Mouse (Mus musculus) limb, embryonic 12.5 days (tissue): ENCODE measurements around the gene Ggn. TPM values are rescaled to one million over a fixed set of nuclear protein-coding genes. Genes with fewer than 3 reads are reported as not detected.
"Not testable (repeated sequence)": the region's sequence is repeated elsewhere in the genome, so short reads cannot be mapped to it uniquely, and the experiment has no call there.

Experiments used
- ATAC-seq: fragments of 200-750 bp; cut with Nextera tagmentation; 2 replicates; pipeline ENCODE4 v1.8.0; 2017; ENCODE audit warnings: low read depth, moderate TSS enrichment; ENCODE audit not compliant: insufficient number of reproducible peaks, insufficient read depth, low FRiP score, low TSS enrichment
- H3K27ac ChIP-seq: fragments of 300-500 bp; sonication (generic); 2 replicates; pipeline ENCODE4 v1.5.1; 2016; ENCODE audit warnings: mild to moderate bottlenecking, moderate library complexity
- H3K27me3 ChIP-seq: fragments of 300-500 bp; sonication (generic); 2 replicates; pipeline ENCODE4 v1.6.1; 2016; ENCODE audit warnings: mild to moderate bottlenecking, moderate library complexity
- H3K36me3 ChIP-seq: fragments of 300-500 bp; sonication (generic); 2 replicates; pipeline ENCODE4 v1.6.1; 2016; ENCODE audit warnings: mild to moderate bottlenecking, moderate library complexity
- H3K4me1 ChIP-seq: fragments of 300-500 bp; sonication (generic); replicated peaks from 2 replicates; pipeline ENCODE4 v1.6.1; 2016
- H3K4me2 ChIP-seq: fragments of 300-500 bp; sonication (generic); 2 replicates; pipeline ENCODE4 v1.6.1; 2016; ENCODE audit warnings: mild to moderate bottlenecking, moderate library complexity
- H3K4me3 ChIP-seq: fragments of 300-500 bp; sonication (generic); replicated peaks from 2 replicates; pipeline ENCODE4 v1.5.1; 2016; ENCODE audit warnings: mild to moderate bottlenecking
- H3K9ac ChIP-seq: fragments of 300-500 bp; sonication (generic); replicated peaks from 2 replicates; pipeline ENCODE4 v1.6.1; 2016; ENCODE audit warnings: mild to moderate bottlenecking, moderate library complexity
- H3K9me3 ChIP-seq: fragments of 300-500 bp; sonication (generic); 2 replicates; pipeline ENCODE4 v1.6.1; 2016; ENCODE audit warnings: mild to moderate bottlenecking, moderate library complexity
- WGBS: fragments of 180-500 bp; shearing (Covaris S2); methylation state at CpG from one replicate; pipeline ENCODE4 v1.1.7; 2016; 5-methylcytosine and 5-hydroxymethylcytosine counted together
- polyA plus RNA-seq: library from polyadenylated mRNA; unstranded; fragments of >200 nt; fragmentation: Nextera tagmentation; extraction: Ambion mirVana; gene quantifications from 2 replicates; pipeline ENCODE4 v1.2.1, GENCODE M21; 2016

The Ggn gene
- polyA plus RNA-seq, 1 experiment from 2014 or later: 0.60 TPM

DNA sequence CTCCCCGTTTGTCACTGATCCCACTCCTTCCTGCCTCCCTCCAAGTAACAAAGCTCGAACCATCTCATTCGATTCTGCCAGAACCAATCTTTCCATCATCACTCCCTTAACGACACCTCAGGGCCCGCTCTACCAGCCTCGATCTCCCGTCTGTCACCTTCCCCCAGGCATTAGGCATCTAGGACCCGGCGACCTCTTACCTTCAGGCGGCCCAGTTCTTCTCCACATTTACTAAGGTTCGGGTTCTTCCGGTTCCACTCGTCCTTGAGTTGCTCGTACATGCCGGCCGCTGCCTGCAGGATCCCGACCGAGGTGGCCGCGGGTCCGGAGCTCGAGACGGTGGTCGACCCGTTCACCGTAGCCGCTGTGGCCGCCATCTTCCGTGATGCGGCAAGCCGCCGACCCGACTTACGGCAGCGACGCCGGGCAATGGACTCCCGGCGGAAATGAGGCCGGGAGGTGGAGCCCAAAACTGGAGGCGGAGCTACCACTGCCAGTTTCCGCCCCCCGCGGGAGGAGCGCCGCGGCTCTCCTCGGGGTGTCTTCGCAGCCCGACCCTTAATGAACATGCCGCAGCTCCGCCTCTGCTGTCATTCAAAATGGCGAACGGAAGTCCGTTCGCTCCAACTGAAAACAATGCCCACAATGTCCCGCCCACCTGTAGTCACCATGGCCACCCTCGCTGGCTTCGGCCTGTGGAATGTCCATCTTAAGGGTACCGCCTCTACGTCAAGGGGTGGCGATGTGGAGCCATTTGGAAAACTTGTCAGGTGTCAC, 10.3 kb downstream of the Ggn start, which contains the start of gene Psmd8:
Gene Psmd8, minus strand, starts transcription at position 625 of the 777 bp plus-strand sequence.
- Histone ChIP-seq H3K27me3 (no peaks in the 10 kb centered on the region), H3K4me3 (peak within 1 kb of the TSS; percentile 77), H3K27ac (peak within 1 kb of the TSS; percentile 72), H3K9ac (peak within 1 kb of the TSS; percentile 81), H3K4me1 (peaks cover 18% of the 10 kb centered on the region), H3K4me2 (peak within 1 kb of the TSS; percentile 82), H3K9me3 (no peaks in the 10 kb centered on the region), H3K36me3 (peaks cover 25% of the 10 kb centered on the region)
- peak; percentile 94 for ATAC-seq
- WGBS: under 1% methylated on average over 62 of the region's 62 CpGs

DNA sequence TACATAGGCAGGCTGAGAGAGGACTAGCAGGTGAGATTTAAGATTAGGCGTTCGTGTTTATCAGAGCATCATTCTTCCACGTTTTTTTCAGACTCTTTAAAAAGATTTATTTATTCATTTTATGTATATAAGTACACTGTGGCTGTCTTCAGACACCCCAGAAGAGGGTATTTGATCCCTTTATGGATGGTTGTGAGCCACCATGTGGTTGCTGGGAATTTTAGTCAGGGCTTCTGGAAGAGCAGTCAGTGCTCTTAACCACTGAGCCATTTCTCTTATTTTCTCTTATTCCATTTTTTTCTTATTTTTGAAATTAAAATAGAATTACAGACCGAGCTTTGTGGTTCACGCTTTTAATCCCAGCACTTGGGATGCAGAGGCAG, 10.8 kb downstream of the Ggn start:
- no peaks in the 10 kb centered on the region for H3K9me3 ChIP-seq
- H3K36me3 ChIP-seq: peaks cover 19% of the 10 kb centered on the region
- peak overlapping the region; percentile 82 for H3K4me2 ChIP-seq
- peak; percentile 45 for ATAC-seq
- peaks cover 18% of the 10 kb centered on the region for H3K4me1 ChIP-seq
- no peak overlapping the region for H3K9ac ChIP-seq
- H3K4me3 ChIP-seq: peak overlapping the region; percentile 77
- 43% methylated on average over 5 of the region's 5 CpGs for WGBS
- no peak overlapping the region for H3K27ac ChIP-seq
- no peaks in the 10 kb centered on the region for H3K27me3 ChIP-seq

DNA sequence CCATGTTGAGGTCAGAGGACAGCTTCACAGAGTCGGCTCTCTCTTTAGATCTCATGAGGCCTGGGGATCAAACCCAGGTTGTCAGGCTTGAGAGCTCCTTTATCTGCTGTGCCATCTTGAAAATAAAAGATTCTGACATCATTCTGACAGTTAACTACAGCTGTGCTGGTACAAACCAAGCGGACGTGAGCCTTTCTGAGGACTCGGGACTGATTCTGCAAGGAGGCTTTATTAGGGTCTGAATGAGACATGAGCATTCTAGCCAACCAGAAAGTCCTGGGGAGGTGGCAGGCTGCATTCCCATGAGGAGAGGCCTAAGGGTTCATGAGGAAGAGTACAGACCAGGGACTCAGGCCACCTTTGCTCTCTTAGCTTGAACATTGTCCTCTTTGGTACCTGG, 11.3 kb downstream of the Ggn start:
- H3K4me3 ChIP-seq, H3K9ac ChIP-seq, ATAC-seq, H3K27ac ChIP-seq, H3K27me3 ChIP-seq, H3K9me3 ChIP-seq: not testable (repeated sequence)
- H3K4me1 ChIP-seq: peaks cover 18% of the 10 kb centered on the region
- WGBS: 93% methylated on average over 4 of the region's 4 CpGs
- peaks cover 14% of the 10 kb centered on the region for H3K36me3 ChIP-seq
- H3K4me2 ChIP-seq: peak overlapping the region; percentile 82; the same call in 1 of the 2 replicates

DNA sequence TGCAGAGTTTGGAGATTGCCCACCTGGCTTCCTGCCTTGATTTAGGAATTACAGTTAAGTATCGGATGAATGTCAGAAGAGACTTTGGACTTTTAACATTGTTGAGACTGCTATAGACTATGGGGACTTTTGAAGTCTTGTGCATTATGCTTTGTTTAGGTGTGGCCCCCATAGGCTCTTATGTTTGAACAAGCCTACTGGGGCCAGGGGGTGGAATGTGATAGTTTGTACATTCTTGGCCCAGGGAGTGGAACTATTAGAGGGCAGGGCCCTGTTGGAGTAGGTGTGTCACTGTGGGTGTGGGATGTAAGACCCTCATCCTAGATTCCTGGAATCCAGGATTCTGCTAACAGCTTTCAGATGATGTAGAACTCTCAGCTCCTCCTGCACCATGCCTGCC, 24.2 kb downstream of the Ggn start:
- H3K4me1 ChIP-seq, H3K4me3 ChIP-seq, ATAC-seq, H3K4me2 ChIP-seq, H3K9ac ChIP-seq, H3K27me3 ChIP-seq, H3K27ac ChIP-seq, H3K9me3 ChIP-seq, H3K36me3 ChIP-seq: not testable (repeated sequence)
- 93% methylated on average over 1 of the region's 1 CpGs for WGBS

DNA sequence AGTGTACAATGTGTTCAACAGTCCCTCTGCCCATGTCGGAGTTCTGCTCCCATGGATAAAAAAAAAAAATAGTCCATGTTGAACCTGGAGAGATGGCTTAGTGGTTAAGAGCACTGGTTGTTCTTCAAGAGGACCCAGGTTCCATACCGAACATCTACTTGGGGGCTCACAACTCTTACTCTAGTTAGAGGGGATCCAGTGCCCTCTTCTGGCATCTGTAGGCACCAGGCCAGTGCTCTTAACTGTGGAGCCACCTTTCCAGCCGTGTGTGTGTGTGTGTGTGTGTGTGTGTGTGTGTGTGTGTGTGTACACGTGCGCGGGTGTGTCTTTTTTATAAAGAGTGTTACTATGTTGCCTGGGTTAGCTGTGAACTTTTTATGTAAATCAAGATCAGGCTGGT, 32.6 kb downstream of the Ggn start:
- WGBS: 83% methylated on average over 6 of the region's 6 CpGs
- H3K27ac ChIP-seq: no peak overlapping the region
- H3K27me3 ChIP-seq: no peaks in the 10 kb centered on the region
- H3K9ac ChIP-seq: no peak overlapping the region
- ATAC-seq: no peak
- H3K4me2 ChIP-seq: no peak overlapping the region
- no peaks in the 10 kb centered on the region for H3K4me1 ChIP-seq
- no peak overlapping the region for H3K4me3 ChIP-seq
- no peaks in the 10 kb centered on the region for H3K9me3 ChIP-seq
- no peaks in the 10 kb centered on the region for H3K36me3 ChIP-seq

DNA sequence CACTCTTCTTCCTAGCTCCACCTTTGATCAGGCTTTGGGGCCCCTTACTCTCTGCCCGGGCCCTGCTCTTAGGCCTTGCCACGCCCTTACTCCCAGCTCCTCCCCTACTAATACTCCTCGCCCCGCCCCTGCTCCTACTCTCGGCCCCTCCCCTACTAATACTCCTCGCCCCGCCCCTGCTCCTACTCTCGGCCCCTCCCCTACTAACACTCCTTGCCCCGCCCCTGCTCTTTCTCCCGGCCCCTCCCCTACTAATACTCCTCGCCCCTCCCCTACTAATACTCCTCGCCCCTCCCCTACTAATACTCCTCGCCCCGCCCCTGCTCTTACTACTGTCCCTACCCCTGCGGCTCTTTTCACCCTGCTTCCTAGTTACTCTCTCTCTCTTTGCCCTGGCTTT, 41.0 kb downstream of the Ggn start:
- H3K36me3 ChIP-seq, H3K9ac ChIP-seq, H3K9me3 ChIP-seq, H3K4me1 ChIP-seq: not testable (repeated sequence)
- peaks cover 18% of the 10 kb centered on the region for H3K27me3 ChIP-seq
- 22% methylated on average over 13 of the region's 15 CpGs for WGBS
- H3K4me2 ChIP-seq: peak overlapping the region; percentile 55
- ATAC-seq: peak; percentile 28; the same call in 1 of the 2 replicates
- peak overlapping the region; percentile 27 for H3K4me3 ChIP-seq
- 0 out of 2 replicates have a peak overlapping the region, but pooled peaks have one; percentile 26 for H3K27ac ChIP-seq

DNA sequence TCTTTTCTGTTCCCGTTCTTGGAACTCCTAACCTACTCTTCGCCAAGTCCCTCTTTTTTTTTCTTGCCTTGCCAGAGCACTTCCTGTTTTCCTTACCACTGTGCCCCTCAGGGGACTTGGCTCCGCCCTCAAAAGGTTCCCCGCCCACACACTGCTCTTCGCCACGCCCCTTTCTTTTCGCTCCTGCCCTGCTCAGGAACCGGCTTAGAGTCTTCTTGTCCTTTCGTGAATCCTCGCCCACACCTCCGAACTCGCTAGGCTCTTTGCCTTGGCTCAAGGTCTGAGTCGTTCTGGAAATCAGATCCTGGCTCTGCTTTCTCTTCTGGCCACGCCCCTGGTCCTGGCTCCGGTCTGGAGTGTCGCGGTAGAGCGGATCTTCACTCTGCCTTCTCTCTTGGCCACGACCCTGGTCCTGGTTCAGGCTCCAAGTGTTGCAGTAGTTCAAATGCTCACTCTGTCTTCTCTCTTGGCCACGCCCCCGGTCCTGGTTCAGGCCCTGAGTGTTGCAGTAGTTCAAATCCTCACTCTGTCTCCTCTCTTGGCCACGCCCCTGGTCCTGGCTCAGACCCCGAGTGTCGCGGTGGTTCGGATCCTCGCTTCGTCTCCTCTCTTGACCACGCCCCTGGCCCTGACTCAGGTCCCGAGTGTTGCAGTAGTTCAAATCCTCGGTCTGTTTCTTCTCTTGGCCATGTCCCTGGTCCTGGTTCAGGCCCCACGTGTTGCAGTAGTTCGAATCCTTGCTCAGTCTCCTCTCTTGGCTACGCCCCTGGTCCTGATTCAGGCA, 41.6 kb downstream of the Ggn start:
- peak; percentile 60; the same call in 1 of the 2 replicates for ATAC-seq
- Histone ChIP-seq H3K27ac (peak overlapping the region; percentile 26; the same call in 1 of the 2 replicates), H3K4me2 (peak overlapping the region; percentile 55), H3K27me3 (peaks cover 18% of the 10 kb centered on the region), H3K9me3 (no peaks in the 10 kb centered on the region; the same call in 1 of the 2 replicates), H3K4me3 (peak overlapping the region; percentile 27), H3K9ac (no peak overlapping the region), H3K4me1 (peaks cover 6% of the 10 kb centered on the region; the same call in 1 of the 2 replicates), H3K36me3 (no peaks in the 10 kb centered on the region)
- WGBS: 6% methylated on average over 34 of the region's 34 CpGs

DNA sequence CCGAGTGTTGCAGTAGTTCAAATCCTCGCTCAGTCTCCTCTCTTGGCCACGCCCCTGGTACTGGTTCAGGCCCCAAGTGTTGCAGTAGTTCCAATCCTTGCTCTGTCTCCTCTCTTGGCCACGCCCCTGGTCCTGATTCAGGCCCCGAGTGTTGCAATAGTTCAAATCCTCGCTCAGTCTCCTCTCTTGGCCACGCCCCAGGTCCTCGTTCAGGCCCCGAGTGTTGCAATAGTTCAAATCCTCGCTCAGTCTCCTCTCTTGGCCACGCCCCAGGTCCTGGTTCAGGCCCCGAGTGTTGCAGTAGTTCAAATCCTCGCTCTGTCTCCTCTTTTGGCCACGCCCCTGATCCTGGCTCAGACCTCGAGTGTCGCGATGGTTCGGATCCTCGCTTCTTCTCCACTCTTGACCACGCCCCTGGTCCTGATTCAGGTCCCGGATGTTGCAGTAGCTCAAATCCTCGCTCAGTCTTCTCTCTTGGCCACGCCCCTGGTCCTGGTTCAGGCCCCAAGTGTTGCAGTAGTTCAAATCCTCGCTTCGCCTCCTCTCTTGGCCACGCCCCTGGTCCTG, 42.3 kb downstream of the Ggn start:
- H3K36me3 ChIP-seq: no peaks in the 10 kb centered on the region
- no peak overlapping the region for H3K27ac ChIP-seq
- H3K4me1 ChIP-seq: peaks cover 6% of the 10 kb centered on the region; the same call in 1 of the 2 replicates
- no peak for ATAC-seq
- peak overlapping the region; percentile 28; the same call in 1 of the 2 replicates for H3K4me3 ChIP-seq
- H3K9ac ChIP-seq: no peak overlapping the region
- H3K4me2 ChIP-seq: peak overlapping the region; percentile 55
- WGBS: 12% methylated on average over 26 of the region's 26 CpGs
- peaks cover 18% of the 10 kb centered on the region for H3K27me3 ChIP-seq
- H3K9me3 ChIP-seq: no peaks in the 10 kb centered on the region; the same call in 1 of the 2 replicates

DNA sequence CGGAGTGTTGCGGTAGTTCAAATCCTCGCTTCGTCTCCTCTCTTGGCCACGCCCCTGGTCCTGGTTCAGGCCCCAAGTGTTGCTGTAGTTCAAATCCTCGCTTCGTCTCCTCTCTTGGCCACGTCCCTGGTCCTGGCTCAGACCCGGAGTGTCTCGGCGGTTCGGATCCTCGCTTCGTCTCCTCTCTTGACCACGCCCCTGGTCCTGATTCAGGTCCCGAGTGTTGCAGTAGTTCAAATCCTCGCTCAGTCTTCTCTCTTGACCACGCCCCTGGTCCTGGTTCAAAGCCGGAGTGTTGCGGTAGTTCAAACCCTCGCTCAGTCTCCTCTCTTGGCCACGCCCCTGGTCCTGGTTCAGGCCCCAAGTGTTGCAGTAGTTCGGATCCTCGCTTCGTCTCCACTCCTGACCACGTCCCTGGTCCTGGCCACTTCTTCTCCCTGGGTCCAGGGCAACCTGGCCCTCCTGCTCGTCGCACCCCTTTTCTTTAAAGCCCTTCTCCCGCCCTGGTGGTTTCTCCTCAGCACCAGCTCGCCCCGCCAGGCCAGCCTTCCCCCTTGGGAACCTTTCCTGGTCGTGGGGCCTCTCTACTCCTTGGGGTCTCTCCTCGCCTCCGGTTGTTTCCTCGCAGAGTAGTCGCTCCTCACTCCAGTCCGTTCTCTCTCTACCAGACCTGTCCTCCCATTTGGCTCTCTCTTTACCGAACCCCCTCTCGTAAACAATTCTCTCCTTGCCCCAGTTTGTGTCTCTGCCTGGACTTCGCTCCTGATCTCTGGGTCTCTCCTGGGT, 43.0 kb downstream of the Ggn start:
- not testable (repeated sequence) for H3K9ac ChIP-seq, H3K27ac ChIP-seq, H3K36me3 ChIP-seq, ATAC-seq, H3K9me3 ChIP-seq, H3K4me1 ChIP-seq
- peak overlapping the region; percentile 55 for H3K4me2 ChIP-seq
- H3K4me3 ChIP-seq: peak overlapping the region; percentile 28
- H3K27me3 ChIP-seq: peaks cover 18% of the 10 kb centered on the region
- 14% methylated on average over 40 of the region's 40 CpGs for whole genome bisulfite sequencing

DNA sequence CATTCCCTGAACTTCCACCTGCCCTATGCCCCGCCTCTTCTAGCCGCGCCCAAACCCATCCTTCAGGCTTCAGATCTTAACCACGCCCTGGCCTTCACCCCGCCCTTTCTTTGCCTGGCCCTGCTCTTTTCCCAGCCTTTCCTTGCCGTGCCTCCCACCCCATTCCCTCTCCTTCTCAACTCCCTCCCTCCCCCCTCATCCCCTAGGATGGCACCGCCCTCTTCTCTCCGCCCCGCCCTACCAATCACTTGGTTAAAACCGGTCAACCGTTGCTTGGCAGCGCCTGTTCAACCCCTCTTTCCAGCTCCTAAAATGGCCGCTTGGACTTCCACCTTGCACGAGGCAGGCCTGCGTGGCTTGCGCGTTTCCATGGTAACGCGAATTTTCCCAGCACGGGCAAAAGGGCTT, 43.7 kb downstream of the Ggn start, which contains the start of gene Catsperg1:
Gene Catsperg1, minus strand, starts transcription at position 361 of the 408 bp plus-strand sequence.
- Histone ChIP-seq H3K4me2 (peak within 1 kb of the TSS; percentile 55), H3K9me3 (no peaks in the 10 kb centered on the region; the same call in 1 of the 2 replicates), H3K4me3 (peak within 1 kb of the TSS; percentile 28), H3K36me3 (no peaks in the 10 kb centered on the region), H3K9ac (no peak within 1 kb of the TSS; the same call in 1 of the 2 replicates), H3K4me1 (peaks cover 6% of the 10 kb centered on the region; the same call in 1 of the 2 replicates), H3K27ac (no peak within 1 kb of the TSS), H3K27me3 (peaks cover 18% of the 10 kb centered on the region)
- peak; percentile 73 for ATAC-seq
- WGBS: 2% methylated on average over 20 of the region's 20 CpGs
